Mouse (Mus musculus): ENCODE measurements around the gene Asic2. TPM values are rescaled to one million over a fixed set of nuclear protein-coding genes. Genes with fewer than 3 reads are reported as not detected.

Gene Asic2
- polyA plus RNA-seq, 1 experiment = not detected

- no peak overlapping the region for H3K4me3 ChIP-seq (replicated peaks)
- TF ChIP-seq TAL1 (IDR thresholded peaks at IDR 0.05; ENCODE audit: low read length) = no peak
- no peak for TF ChIP-seq GATA1 (IDR thresholded peaks at IDR 0.05; ENCODE audit: low read length)
- H3K9me3 ChIP-seq (ENCODE audit: control insufficient read depth, low read length) = no peaks in the 10 kb centered on the region
- no peaks in the 10 kb centered on the region for H3K4me1 ChIP-seq (ENCODE audit: control insufficient read depth)
- peaks cover 6% of the 10 kb centered on the region for H3K27me3 ChIP-seq (ENCODE audit: control insufficient read depth)
- no peaks in the 10 kb centered on the region for H3K36me3 ChIP-seq (ENCODE audit: control insufficient read depth)
Observed at GRCm38 (mm10) chr11:80895853-80896252, 1072.4 kb downstream of the Asic2 start.

DNA sequence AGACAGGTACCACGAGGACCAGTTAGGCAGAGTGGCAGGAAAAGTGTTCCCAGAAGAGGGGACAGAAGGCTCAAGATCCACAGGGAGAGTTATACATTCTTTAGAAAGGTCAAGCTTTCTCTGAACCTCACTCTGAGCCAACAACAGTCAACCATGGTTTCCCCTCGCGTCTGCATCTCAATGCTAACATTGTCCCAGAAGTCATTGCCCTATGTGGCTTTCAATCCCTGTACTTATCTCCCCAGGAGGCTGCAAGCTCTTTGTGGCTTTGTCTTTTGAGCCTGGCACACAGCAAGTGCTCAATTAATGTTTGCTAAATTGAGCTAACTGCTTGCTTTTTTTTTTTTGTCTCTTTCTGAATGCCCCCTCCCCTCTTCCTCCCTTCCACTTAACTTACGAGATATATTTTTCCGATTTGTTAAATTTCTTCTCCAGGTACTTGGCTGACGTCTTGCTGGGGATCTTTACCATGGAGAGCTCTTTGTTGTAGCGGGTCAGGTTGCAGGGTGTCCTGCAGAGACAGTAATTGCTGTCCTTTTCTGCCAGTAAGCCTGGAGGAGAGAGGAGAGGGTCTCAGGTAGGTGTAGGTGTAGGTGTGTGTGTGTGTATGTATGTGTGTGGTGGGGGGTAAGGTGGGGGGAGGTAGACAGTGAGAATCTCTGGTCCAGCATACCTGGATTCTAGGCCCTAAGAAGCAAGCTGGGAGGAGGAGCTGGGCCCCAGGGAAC is 1078.8 kb downstream of the Asic2 start:
- H3K9me3 ChIP-seq (ENCODE audit: control insufficient read depth, low read length) = no peaks in the 10 kb centered on the region
- no peaks in the 10 kb centered on the region for H3K4me1 ChIP-seq (ENCODE audit: control insufficient read depth)
- H3K36me3 ChIP-seq (ENCODE audit: control insufficient read depth) = no peaks in the 10 kb centered on the region
- H3K27me3 ChIP-seq (ENCODE audit: control insufficient read depth) = peaks cover 21% of the 10 kb centered on the region
- H3K4me3 ChIP-seq (replicated peaks) = no peak overlapping the region
- TF ChIP-seq GATA1 (IDR thresholded peaks at IDR 0.05; ENCODE audit: low read length) (no peak), TAL1 (IDR thresholded peaks at IDR 0.05; ENCODE audit: low read length) (no peak)

DNA sequence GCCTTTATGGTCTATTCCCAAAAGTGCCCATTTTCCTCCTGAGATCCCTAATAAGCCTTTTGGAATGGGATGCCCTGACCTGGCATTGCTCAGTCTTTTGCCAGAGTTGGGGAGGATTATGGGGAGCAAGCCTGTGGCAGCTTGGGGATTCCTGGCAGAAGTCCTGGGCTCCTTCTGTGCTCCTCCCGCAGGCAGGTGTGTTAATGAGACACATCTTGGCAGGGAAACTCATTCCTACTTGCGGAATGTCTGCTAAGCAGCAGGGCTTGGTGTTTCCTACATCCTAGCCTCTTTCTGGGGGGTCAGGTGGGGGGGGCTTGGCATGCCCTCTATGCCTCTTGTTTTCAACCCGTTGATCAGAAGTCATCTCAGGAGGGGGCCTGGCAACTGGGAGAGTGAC is 1081.2 kb downstream of the Asic2 start:
- TF ChIP-seq GATA1 (IDR thresholded peaks at IDR 0.05; ENCODE audit: low read length) = no peak
- no peak for TF ChIP-seq TAL1 (IDR thresholded peaks at IDR 0.05; ENCODE audit: low read length)
- H3K4me1 ChIP-seq (ENCODE audit: control insufficient read depth) = no peaks in the 10 kb centered on the region
- peaks cover 19% of the 10 kb centered on the region for H3K27me3 ChIP-seq (ENCODE audit: control insufficient read depth)
- H3K9me3 ChIP-seq (ENCODE audit: control insufficient read depth, low read length) = no peaks in the 10 kb centered on the region
- H3K36me3 ChIP-seq (ENCODE audit: control insufficient read depth) = no peaks in the 10 kb centered on the region
- H3K4me3 ChIP-seq (replicated peaks) = no peak overlapping the region

DNA sequence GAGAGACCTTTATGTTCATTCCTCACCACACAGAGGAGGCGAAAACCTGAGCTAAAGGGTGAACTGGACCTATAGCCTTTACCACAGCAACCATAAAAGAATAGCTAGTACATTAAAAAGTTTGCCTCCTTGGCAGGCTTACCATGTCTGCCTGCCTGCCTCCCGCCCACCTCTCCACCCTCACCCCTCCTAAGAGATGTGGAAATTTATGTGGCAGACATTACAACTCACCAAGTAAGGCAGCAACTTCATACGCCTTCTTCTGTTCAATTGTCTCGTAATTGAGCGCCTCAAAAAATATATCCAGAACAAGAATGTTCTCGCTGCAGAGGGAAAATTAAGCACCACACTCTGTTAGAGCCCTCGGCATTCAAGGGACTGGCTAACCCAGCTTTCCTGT is 1081.9 kb downstream of the Asic2 start:
- Histone ChIP-seq H3K4me3 (replicated peaks) (no peak overlapping the region), H3K9me3 (ENCODE audit: control insufficient read depth, low read length) (no peaks in the 10 kb centered on the region), H3K4me1 (ENCODE audit: control insufficient read depth) (no peaks in the 10 kb centered on the region), H3K27me3 (ENCODE audit: control insufficient read depth) (peaks cover 18% of the 10 kb centered on the region), H3K36me3 (ENCODE audit: control insufficient read depth) (no peaks in the 10 kb centered on the region)
- TF ChIP-seq GATA1 (IDR thresholded peaks at IDR 0.05; ENCODE audit: low read length) (no peak), TAL1 (IDR thresholded peaks at IDR 0.05; ENCODE audit: low read length) (no peak)

DNA sequence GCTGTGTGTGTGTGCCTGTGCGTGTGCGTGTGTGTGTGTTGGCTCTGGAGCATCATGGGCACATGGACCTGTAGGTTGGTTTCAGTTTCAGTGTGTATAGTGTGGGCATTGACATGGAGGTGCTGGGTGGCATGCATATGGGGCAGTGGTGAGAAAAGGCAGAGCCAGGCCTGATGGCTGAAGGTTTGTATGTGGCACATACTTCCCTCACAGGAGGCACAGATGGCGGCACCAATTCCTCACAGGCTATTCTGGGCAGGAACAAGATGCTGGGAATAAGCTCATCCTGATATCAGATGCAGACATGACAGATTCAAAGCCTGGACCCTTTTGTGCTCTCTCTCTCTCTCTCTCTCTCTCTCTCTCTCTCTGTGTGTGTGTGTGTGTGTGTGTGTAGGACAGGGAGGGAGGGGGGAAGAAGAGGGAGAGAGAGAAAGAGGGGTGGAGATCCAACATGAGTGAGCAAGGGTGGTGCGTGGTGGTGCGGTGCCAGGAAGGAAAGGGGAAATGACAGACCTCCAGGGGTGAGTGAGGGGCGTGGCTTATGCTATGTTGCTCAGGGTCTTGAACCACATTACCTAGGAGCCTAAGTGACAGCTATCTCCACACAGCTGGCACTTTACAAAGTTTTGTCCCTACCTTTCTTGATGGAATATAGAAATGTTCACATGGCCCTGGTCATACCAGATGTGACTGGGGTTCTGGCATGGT is 1083.6 kb downstream of the Asic2 start:
- no peaks in the 10 kb centered on the region for H3K9me3 ChIP-seq (ENCODE audit: control insufficient read depth, low read length)
- H3K27me3 ChIP-seq (ENCODE audit: control insufficient read depth) = peaks cover 5% of the 10 kb centered on the region
- H3K4me3 ChIP-seq (replicated peaks) = no peak overlapping the region
- H3K36me3 ChIP-seq (ENCODE audit: control insufficient read depth) = no peaks in the 10 kb centered on the region
- TF ChIP-seq TAL1 (IDR thresholded peaks at IDR 0.05; ENCODE audit: low read length) (no peak), GATA1 (IDR thresholded peaks at IDR 0.05; ENCODE audit: low read length) (no peak)
- no peaks in the 10 kb centered on the region for H3K4me1 ChIP-seq (ENCODE audit: control insufficient read depth)

DNA sequence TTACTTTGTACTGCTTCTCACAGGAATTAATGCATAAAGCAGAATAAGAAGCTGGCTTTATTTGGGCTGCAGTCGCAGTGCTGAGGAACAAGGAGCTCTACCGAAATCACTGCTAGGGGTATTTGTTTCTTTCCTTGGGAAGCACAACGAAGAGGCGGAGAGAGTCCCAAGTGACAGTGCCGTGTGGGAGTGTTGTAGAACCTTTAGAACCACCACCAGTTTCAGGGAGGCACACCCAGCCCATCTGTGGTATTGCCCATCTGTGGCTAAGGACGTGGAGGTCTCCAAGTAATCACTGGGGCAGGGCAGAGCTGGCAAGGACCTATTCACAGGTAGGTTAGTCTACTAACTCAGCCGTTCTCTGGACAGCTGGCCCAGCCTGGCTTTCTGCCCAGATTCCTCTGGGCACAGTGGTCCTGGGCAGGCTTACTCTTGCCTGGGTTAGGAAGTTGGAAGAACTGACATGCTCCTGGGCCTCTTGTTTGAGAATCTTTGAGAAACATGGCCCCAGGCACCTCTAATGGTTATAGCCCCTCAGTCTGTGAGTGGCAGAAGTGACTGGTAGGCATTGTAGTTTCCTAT is 1085.9 kb downstream of the Asic2 start:
- Histone ChIP-seq H3K9me3 (ENCODE audit: control insufficient read depth, low read length) (no peaks in the 10 kb centered on the region), H3K4me1 (ENCODE audit: control insufficient read depth) (no peaks in the 10 kb centered on the region), H3K36me3 (ENCODE audit: control insufficient read depth) (no peaks in the 10 kb centered on the region), H3K4me3 (replicated peaks) (no peak overlapping the region), H3K27me3 (ENCODE audit: control insufficient read depth) (no peaks in the 10 kb centered on the region; the same call in 1 of the 2 replicates)
- TF ChIP-seq TAL1 (IDR thresholded peaks at IDR 0.05; ENCODE audit: low read length) = no peak
- no peak for TF ChIP-seq GATA1 (IDR thresholded peaks at IDR 0.05; ENCODE audit: low read length)

DNA sequence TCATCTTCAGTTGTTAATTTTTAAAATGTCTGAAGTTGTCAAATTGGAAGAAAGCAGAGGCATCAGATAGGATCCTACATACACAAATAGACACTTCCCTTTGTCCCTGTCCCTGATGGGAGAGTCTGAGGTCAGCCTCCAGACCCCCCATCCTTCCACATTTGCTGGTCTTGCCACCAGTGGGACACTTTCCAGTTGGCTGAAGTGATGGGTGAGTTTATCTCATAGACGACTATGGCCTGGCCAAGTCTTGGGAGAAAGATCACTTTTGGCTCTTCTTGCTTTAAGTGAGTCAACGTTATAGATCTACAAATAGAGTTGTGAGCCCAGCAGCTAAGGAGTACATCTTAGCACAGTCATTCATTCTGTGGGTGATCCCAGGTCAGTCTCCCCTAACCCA is 1090.2 kb downstream of the Asic2 start:
- TF ChIP-seq GATA1 (IDR thresholded peaks at IDR 0.05; ENCODE audit: low read length) (no peak), TAL1 (IDR thresholded peaks at IDR 0.05; ENCODE audit: low read length) (no peak)
- no peaks in the 10 kb centered on the region; the same call in 1 of the 2 replicates for H3K27me3 ChIP-seq (ENCODE audit: control insufficient read depth)
- H3K36me3 ChIP-seq (ENCODE audit: control insufficient read depth) = no peaks in the 10 kb centered on the region
- no peak overlapping the region for H3K4me3 ChIP-seq (replicated peaks)
- H3K9me3 ChIP-seq (ENCODE audit: control insufficient read depth, low read length) = no peaks in the 10 kb centered on the region
- peaks cover 8% of the 10 kb centered on the region for H3K4me1 ChIP-seq (ENCODE audit: control insufficient read depth)

DNA sequence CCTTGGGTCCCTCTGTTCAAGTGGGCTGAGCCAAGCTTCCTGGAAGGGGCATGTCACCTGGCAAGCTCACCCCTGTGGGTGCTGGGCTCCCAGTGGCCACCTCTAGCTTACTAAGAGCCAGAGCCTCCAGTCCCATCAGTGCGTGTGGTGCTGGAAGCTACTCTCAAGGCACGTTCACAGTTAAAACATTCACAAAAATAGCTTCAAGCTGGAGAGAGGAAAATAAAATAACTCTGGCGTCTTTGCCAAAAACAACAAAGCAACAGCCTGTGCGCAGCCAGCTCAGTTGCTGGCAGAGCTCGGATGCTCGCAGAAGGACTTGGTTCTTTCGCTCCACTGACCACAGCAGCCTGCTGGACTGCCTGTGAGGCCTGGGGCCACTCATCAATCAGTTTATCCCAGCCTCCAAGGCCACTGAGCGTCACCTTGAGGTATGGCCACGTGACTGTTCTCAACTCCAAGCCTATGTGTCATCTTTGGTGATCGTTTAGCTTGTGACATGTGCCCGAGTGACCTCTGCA is 1091.1 kb downstream of the Asic2 start:
- TF ChIP-seq GATA1 (IDR thresholded peaks at IDR 0.05; ENCODE audit: low read length) (no peak), TAL1 (IDR thresholded peaks at IDR 0.05; ENCODE audit: low read length) (no peak)
- H3K9me3 ChIP-seq (ENCODE audit: control insufficient read depth, low read length) = no peaks in the 10 kb centered on the region

More for the DNA sequence above, 1091.1 kb downstream of the Asic2 start:
- Histone ChIP-seq H3K27me3 (ENCODE audit: control insufficient read depth) (no peaks in the 10 kb centered on the region; the same call in 1 of the 2 replicates), H3K4me3 (replicated peaks) (no peak overlapping the region), H3K4me1 (ENCODE audit: control insufficient read depth) (peaks cover 16% of the 10 kb centered on the region), H3K36me3 (ENCODE audit: control insufficient read depth) (no peaks in the 10 kb centered on the region)
